Mouse (Mus musculus): Measurements from ENCODE around the gene Exoc2. TPM values are rescaled to one million over a fixed set of nuclear protein-coding genes. Genes with fewer than 3 reads are reported as not detected.
A peak's percentile ranks its signal among the peaks of the same experiment; 100 is the strongest.

The Exoc2 gene
- polyA plus RNA-seq, 1 experiment from 2014 or later, result 30.9 TPM

DNA sequence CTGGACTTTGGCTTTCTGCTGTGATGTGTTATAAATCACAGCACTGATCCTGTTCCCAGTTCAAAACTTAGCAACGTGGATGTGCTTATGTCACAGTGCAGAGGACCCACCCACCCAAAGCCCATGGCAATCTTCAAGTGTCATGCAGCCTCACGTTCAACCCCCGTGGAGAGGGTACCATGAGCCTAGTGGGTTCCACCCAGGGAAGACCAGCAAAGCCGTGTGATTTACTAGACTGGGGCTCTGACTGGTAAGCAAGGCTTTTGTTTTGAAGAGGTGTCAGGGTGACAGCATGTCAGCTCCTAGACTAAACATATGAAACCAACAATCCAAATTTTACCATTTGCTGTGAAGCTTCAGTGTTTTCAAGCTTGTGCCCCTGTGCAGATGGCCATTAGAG, 132.6 kb downstream of the Exoc2 start:
- no peaks in the 10 kb centered on the region for H3K27me3 ChIP-seq (ENCODE audit: control insufficient read depth, insufficient read depth, low read length)
- no peak overlapping the region for H3K4me3 ChIP-seq (ENCODE audit: low read depth, low read length)
- DNase-seq (ENCODE audit: low spot score) (no peak), ATAC-seq (ENCODE audit: insufficient number of reproducible peaks, low FRiP score, low TSS enrichment, low read depth) (no peak)
- no peaks in the 10 kb centered on the region for H3K4me1 ChIP-seq (ENCODE audit: control insufficient read depth, insufficient read depth, low read length)
- 67% methylated on average over 4 of the region's 4 CpGs for WGBS
- no peaks in the 10 kb centered on the region for H3K9me3 ChIP-seq (ENCODE audit: control insufficient read depth, low read length)
- no peaks in the 10 kb centered on the region for H3K36me3 ChIP-seq (ENCODE audit: control insufficient read depth, insufficient read depth, low read length)
- no peak overlapping the region for H3K9ac ChIP-seq (ENCODE audit: low read length)
- no peak overlapping the region for H3K27ac ChIP-seq (replicated peaks; ENCODE audit: low read depth, low read length)
- H3K4me2 ChIP-seq (ENCODE audit: low read depth, severe bottlenecking), result no peak overlapping the region

DNA sequence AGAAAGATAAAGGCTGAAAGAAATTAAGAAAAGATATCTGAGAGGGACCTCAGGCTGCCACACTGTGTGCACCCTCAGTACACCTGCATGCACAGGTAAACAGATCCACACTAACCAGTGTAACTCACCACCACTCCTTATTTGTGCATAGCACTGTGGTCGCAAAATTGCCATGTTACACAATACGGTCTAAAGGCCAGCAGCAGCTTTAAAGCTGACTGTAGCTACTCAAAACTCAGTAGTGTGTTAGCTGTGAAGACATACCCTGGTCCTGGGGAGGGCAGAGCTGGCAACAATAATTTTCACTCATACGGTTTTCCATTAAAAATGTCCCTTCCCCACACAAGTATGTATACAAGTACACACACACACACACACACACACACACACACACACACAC, 133.2 kb downstream of the Exoc2 start:
- Histone ChIP-seq H3K9ac (ENCODE audit: low read length) (no peak overlapping the region), H3K27me3 (ENCODE audit: control insufficient read depth, insufficient read depth, low read length) (no peaks in the 10 kb centered on the region), H3K9me3 (ENCODE audit: control insufficient read depth, low read length) (no peaks in the 10 kb centered on the region), H3K4me2 (ENCODE audit: low read depth, severe bottlenecking) (no peak overlapping the region), H3K36me3 (ENCODE audit: control insufficient read depth, insufficient read depth, low read length) (no peaks in the 10 kb centered on the region), H3K27ac (replicated peaks; ENCODE audit: low read depth, low read length) (no peak overlapping the region), H3K4me3 (ENCODE audit: low read depth, low read length) (no peak overlapping the region), H3K4me1 (ENCODE audit: control insufficient read depth, insufficient read depth, low read length) (no peaks in the 10 kb centered on the region)
- 80% methylated on average over 3 of the region's 3 CpGs for WGBS
- no peak for ATAC-seq (ENCODE audit: insufficient number of reproducible peaks, low FRiP score, low TSS enrichment, low read depth)
- no peak for DNase-seq (ENCODE audit: low spot score)

DNA sequence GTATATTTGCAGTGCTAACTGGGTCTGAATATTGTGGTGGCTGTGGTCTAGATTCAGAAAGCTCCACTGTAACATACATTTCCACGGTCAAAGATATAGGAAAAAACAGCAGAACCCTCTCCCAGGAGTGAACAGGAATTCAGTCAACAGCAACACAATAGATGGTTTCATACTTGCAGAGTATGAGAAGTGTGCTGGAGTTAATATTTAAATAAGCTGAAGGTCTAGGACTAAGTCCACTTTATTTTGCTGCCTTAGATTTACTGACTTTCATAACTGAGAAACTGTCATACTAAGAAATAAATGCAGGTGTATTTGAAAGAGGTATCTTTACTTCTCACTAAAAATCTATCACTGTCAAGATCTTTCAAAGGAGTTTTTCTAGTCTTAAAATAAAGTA, 137.6 kb downstream of the Exoc2 start:
- Histone ChIP-seq H3K4me2 (ENCODE audit: low read depth, severe bottlenecking) (no peak overlapping the region), H3K27me3 (ENCODE audit: control insufficient read depth, insufficient read depth, low read length) (no peaks in the 10 kb centered on the region), H3K27ac (replicated peaks; ENCODE audit: low read depth, low read length) (no peak overlapping the region), H3K9me3 (ENCODE audit: control insufficient read depth, low read length) (no peaks in the 10 kb centered on the region), H3K9ac (ENCODE audit: low read length) (no peak overlapping the region), H3K4me3 (ENCODE audit: low read depth, low read length) (no peak overlapping the region), H3K36me3 (ENCODE audit: control insufficient read depth, insufficient read depth, low read length) (no peaks in the 10 kb centered on the region), H3K4me1 (ENCODE audit: control insufficient read depth, insufficient read depth, low read length) (no peaks in the 10 kb centered on the region)
- 79% methylated on average over 1 of the region's 1 CpGs for WGBS
- no peak for ATAC-seq (ENCODE audit: insufficient number of reproducible peaks, low FRiP score, low TSS enrichment, low read depth)
- no peak for DNase-seq (ENCODE audit: low spot score)

DNA sequence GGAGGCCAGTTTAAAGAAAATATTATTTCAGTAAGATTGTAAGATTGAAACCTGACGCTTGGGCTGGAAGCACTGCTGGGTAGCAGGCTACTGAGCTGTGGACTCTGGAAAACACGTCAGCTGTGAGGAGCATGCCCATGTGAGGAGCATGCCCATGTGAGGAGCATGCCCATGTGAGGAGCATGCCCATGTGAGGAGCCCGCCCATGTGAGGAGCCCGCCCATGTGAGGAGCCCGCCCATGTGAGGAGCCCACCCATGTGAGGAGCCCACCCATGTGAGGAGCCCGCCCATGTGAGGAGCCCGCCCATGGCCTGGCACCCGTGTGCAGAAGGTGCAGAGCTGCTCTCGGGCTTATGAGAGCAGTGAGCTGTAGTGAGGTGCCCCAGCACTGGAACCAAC, 139.0 kb downstream of the Exoc2 start:
- no peaks in the 10 kb centered on the region for H3K36me3 ChIP-seq (ENCODE audit: control insufficient read depth, insufficient read depth, low read length)
- ATAC-seq (ENCODE audit: insufficient number of reproducible peaks, low FRiP score, low TSS enrichment, low read depth) (no peak), DNase-seq (ENCODE audit: low spot score) (no peak)
- no peaks in the 10 kb centered on the region for H3K4me1 ChIP-seq (ENCODE audit: control insufficient read depth, insufficient read depth, low read length)
- H3K9me3 ChIP-seq (ENCODE audit: control insufficient read depth, low read length), result no peaks in the 10 kb centered on the region
- H3K27ac ChIP-seq (replicated peaks; ENCODE audit: low read depth, low read length), result no peak overlapping the region
- H3K4me2 ChIP-seq (ENCODE audit: low read depth, severe bottlenecking), result no peak overlapping the region
- WGBS, result 88% methylated on average over 9 of the region's 9 CpGs
- H3K9ac ChIP-seq (ENCODE audit: low read length), result no peak overlapping the region
- no peak overlapping the region for H3K4me3 ChIP-seq (ENCODE audit: low read depth, low read length)
- no peaks in the 10 kb centered on the region for H3K27me3 ChIP-seq (ENCODE audit: control insufficient read depth, insufficient read depth, low read length)

- Histone ChIP-seq H3K36me3 (ENCODE audit: control insufficient read depth, insufficient read depth, low read length) (no peaks in the 10 kb centered on the region), H3K27me3 (ENCODE audit: control insufficient read depth, insufficient read depth, low read length) (no peaks in the 10 kb centered on the region), H3K27ac (replicated peaks; ENCODE audit: low read depth, low read length) (no peak overlapping the region), H3K4me3 (ENCODE audit: low read depth, low read length) (no peak overlapping the region), H3K4me2 (ENCODE audit: low read depth, severe bottlenecking) (no peak overlapping the region), H3K4me1 (ENCODE audit: control insufficient read depth, insufficient read depth, low read length) (no peaks in the 10 kb centered on the region), H3K9me3 (ENCODE audit: control insufficient read depth, low read length) (no peaks in the 10 kb centered on the region), H3K9ac (ENCODE audit: low read length) (no peak overlapping the region)
- 78% methylated on average over 6 of the region's 6 CpGs for WGBS
- no peak for DNase-seq (ENCODE audit: low spot score)
- ATAC-seq (ENCODE audit: insufficient number of reproducible peaks, low FRiP score, low TSS enrichment, low read depth), result no peak
Observed at GRCm38 (mm10) chr13:30834349-30834748, 139.5 kb downstream of the Exoc2 start.

DNA sequence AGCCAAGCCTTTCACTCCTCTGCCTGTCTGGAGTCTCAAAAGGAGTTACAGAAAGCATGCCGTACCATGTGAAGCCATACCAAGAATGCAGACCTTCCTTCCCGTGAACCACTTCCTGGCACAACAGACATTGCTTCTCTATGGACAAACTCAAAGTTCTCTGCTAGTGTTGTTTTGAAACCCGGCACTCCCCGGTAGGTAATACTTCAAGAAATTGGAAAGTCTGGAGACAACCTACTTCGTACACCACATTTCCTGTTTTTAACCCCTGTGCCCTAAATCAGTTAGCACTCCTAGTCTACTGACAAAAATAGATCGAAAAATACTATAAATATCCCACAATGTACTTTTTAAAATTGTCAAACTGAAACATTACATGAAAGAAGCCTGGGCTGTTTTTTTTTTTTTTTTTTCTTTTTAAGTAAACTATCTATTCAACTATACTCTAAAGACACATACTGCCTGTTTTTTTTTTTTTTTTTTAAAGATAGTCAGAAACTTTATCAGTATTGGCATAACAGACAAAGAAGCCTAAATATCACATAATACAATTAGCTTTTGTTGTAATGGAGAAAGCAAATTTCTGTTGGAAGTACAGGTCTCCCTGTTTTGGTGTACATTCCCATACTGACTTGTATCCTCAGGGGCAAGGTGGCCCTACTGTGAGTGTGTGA, 140.3 kb downstream of the Exoc2 start:
- no peaks in the 10 kb centered on the region for H3K4me1 ChIP-seq (ENCODE audit: control insufficient read depth, insufficient read depth, low read length)
- whole genome bisulfite sequencing, result 85% methylated on average over 6 of the region's 6 CpGs
- no peak for ATAC-seq (ENCODE audit: insufficient number of reproducible peaks, low FRiP score, low TSS enrichment, low read depth)
- no peak overlapping the region for H3K4me2 ChIP-seq (ENCODE audit: low read depth, severe bottlenecking)
- no peak overlapping the region for H3K9ac ChIP-seq (ENCODE audit: low read length)
- H3K4me3 ChIP-seq (ENCODE audit: low read depth, low read length), result no peak overlapping the region
- H3K9me3 ChIP-seq (ENCODE audit: control insufficient read depth, low read length), result no peaks in the 10 kb centered on the region
- H3K27ac ChIP-seq (replicated peaks; ENCODE audit: low read depth, low read length), result no peak overlapping the region
- DNase-seq (ENCODE audit: low spot score), result peak; percentile 17
- H3K27me3 ChIP-seq (ENCODE audit: control insufficient read depth, insufficient read depth, low read length), result no peaks in the 10 kb centered on the region
- H3K36me3 ChIP-seq (ENCODE audit: control insufficient read depth, insufficient read depth, low read length), result no peaks in the 10 kb centered on the region

DNA sequence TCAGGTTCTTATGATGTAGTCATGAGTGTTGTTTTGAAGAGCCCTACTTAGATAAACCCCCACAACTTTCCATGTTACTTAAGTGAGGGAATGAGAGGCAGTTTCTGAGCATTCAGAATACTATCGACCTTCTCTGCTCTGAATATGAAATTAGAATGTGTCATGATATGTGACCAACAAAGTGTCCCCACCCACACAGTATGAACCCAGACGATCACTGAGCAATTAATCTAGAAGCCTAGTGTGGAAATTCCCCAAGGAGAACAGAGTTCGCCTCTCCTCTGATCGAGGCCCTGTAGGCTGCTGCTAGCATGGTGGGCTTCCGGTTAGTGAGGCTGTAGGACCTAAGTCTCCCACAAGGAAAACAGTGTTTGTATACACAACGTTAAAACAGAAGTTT, 142.5 kb downstream of the Exoc2 start:
- no peak for ATAC-seq (ENCODE audit: insufficient number of reproducible peaks, low FRiP score, low TSS enrichment, low read depth)
- WGBS, result 86% methylated on average over 6 of the region's 6 CpGs
- no peaks in the 10 kb centered on the region for H3K36me3 ChIP-seq (ENCODE audit: control insufficient read depth, insufficient read depth, low read length)

DNA sequence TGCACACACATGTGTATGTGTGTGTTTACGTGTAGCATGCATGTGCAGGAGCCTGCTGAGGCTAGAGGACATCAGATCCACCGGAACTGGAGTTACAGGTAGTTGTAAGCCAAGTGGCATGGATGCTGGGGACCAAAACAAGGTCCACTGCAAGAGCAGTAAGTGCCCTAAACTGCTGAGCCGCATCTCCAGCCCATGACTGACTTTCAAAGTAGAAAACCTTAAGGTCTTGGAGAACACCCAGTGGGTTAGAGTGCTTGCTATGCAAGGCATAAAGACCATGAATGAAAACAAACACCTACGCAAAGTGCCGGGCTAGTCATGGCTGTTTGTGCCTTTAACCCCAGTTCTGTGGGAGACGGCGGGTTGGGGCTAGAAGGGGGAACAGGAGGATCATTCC, 147.4 kb downstream of the Exoc2 start:
- no peak overlapping the region for H3K4me3 ChIP-seq (ENCODE audit: low read depth, low read length)
- 92% methylated on average over 7 of the region's 7 CpGs for WGBS
- no peak for ATAC-seq (ENCODE audit: insufficient number of reproducible peaks, low FRiP score, low TSS enrichment, low read depth)

More for the DNA sequence above, 142.5 kb downstream of the Exoc2 start:
- H3K4me3 ChIP-seq (ENCODE audit: low read depth, low read length), result no peak overlapping the region
- H3K27me3 ChIP-seq (ENCODE audit: control insufficient read depth, insufficient read depth, low read length), result no peaks in the 10 kb centered on the region
- no peak overlapping the region for H3K4me2 ChIP-seq (ENCODE audit: low read depth, severe bottlenecking)
- H3K4me1 ChIP-seq (ENCODE audit: control insufficient read depth, insufficient read depth, low read length), result no peaks in the 10 kb centered on the region
- DNase-seq (ENCODE audit: low spot score), result peak; percentile 9
- H3K9me3 ChIP-seq (ENCODE audit: control insufficient read depth, low read length), result no peaks in the 10 kb centered on the region
- H3K27ac ChIP-seq (replicated peaks; ENCODE audit: low read depth, low read length), result no peak overlapping the region
- no peak overlapping the region for H3K9ac ChIP-seq (ENCODE audit: low read length)

DNA sequence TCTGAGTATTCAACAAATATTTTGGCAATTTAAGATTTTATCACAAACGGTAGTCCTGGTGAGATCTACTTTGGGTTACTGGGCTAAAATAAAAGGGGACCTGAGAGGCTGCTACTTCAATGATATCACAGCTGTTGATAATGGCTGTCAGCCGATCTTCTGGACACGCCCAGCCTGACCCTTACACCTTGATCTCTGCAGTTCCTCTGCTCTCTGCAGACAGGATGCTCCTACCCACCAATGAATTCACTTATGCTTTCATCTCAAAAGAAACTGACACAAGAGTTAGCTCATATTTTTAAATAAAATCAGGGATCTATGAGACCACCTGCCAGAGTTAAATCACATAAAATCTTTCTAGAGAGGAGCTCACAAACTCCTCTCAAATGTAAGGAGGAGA, 149.0 kb downstream of the Exoc2 start:
- ATAC-seq (ENCODE audit: insufficient number of reproducible peaks, low FRiP score, low TSS enrichment, low read depth) (no peak), DNase-seq (ENCODE audit: low spot score) (no peak)
- no peak overlapping the region for H3K4me2 ChIP-seq (ENCODE audit: low read depth, severe bottlenecking)
- H3K36me3 ChIP-seq (ENCODE audit: control insufficient read depth, insufficient read depth, low read length), result no peaks in the 10 kb centered on the region
- no peaks in the 10 kb centered on the region for H3K9me3 ChIP-seq (ENCODE audit: control insufficient read depth, low read length)
- H3K4me3 ChIP-seq (ENCODE audit: low read depth, low read length), result no peak overlapping the region
- H3K9ac ChIP-seq (ENCODE audit: low read length), result no peak overlapping the region
- H3K27ac ChIP-seq (replicated peaks; ENCODE audit: low read depth, low read length), result no peak overlapping the region
- 88% methylated on average over 3 of the region's 3 CpGs for WGBS
- H3K27me3 ChIP-seq (ENCODE audit: control insufficient read depth, insufficient read depth, low read length), result no peaks in the 10 kb centered on the region
- no peaks in the 10 kb centered on the region for H3K4me1 ChIP-seq (ENCODE audit: control insufficient read depth, insufficient read depth, low read length)

More for the DNA sequence above, 147.4 kb downstream of the Exoc2 start:
- H3K36me3 ChIP-seq (ENCODE audit: control insufficient read depth, insufficient read depth, low read length), result no peaks in the 10 kb centered on the region
- no peak overlapping the region for H3K27ac ChIP-seq (replicated peaks; ENCODE audit: low read depth, low read length)
- H3K4me2 ChIP-seq (ENCODE audit: low read depth, severe bottlenecking), result no peak overlapping the region
- no peaks in the 10 kb centered on the region for H3K27me3 ChIP-seq (ENCODE audit: control insufficient read depth, insufficient read depth, low read length)
- no peak overlapping the region for H3K9ac ChIP-seq (ENCODE audit: low read length)
- no peaks in the 10 kb centered on the region for H3K4me1 ChIP-seq (ENCODE audit: control insufficient read depth, insufficient read depth, low read length)
- no peak for DNase-seq (ENCODE audit: low spot score)
- no peaks in the 10 kb centered on the region for H3K9me3 ChIP-seq (ENCODE audit: control insufficient read depth, low read length)

Data from limb, embryonic 11.5 days (tissue).